Mouse (Mus musculus) hindbrain, postnatal 0 days (tissue): Measurements from ENCODE around the gene Hoxa9. TPM values are rescaled to one million over a fixed set of nuclear protein-coding genes. Genes with fewer than 3 reads are reported as not detected.

ENCODE experiments used
- ATAC-seq: fragments of 200-750 bp; cut with Nextera tagmentation; 2 replicates; pipeline ENCODE4 v1.8.0; 2017; ENCODE audit warnings: mild to moderate bottlenecking, moderate TSS enrichment, moderate library complexity
- DNase-seq: peaks from one replicate; pipeline ENCODE4 v3.0.0-alpha.2; 2015; ENCODE audit warnings: low spot score
- H3K27ac ChIP-seq: fragments of 300-500 bp; sonication (generic); 2 replicates; pipeline ENCODE4 v1.5.1; 2014; ENCODE audit warnings: mild to moderate bottlenecking
- H3K27me3 ChIP-seq: fragments of 300-500 bp; sonication (generic); 2 replicates; pipeline ENCODE4 v1.6.1; 2014; ENCODE audit warnings: low read length, mixed read lengths; ENCODE audit not compliant: insufficient read depth
- H3K36me3 ChIP-seq: fragments of 300-500 bp; sonication (generic); 2 replicates; pipeline ENCODE4 v1.6.1; 2014; ENCODE audit warnings: low read length, mixed read lengths; ENCODE audit not compliant: insufficient read depth
- H3K4me1 ChIP-seq: fragments of 300-500 bp; sonication (generic); 2 replicates; pipeline ENCODE4 v1.6.1; 2014; ENCODE audit warnings: antibody characterized with exemption, low read length, mixed read lengths; ENCODE audit not compliant: insufficient read depth
- H3K4me2 ChIP-seq: fragments of 300-500 bp; sonication (generic); 2 replicates; pipeline ENCODE4 v1.6.1; 2014; ENCODE audit warnings: low read depth, mild to moderate bottlenecking, low read length, moderate library complexity, mixed read lengths
- H3K4me3 ChIP-seq: fragments of 300-500 bp; sonication (generic); 2 replicates; pipeline ENCODE4 v1.5.1; 2014; ENCODE audit warnings: low read length
- H3K9ac ChIP-seq: fragments of 300-500 bp; sonication (generic); replicated peaks from 2 replicates; pipeline ENCODE4 v1.6.1; 2014; ENCODE audit warnings: mild to moderate bottlenecking, low read length, moderate library complexity, mixed read lengths
- H3K9me3 ChIP-seq: fragments of 300-500 bp; sonication (generic); 2 replicates; pipeline ENCODE4 v1.6.1; 2016; ENCODE audit warnings: low read length, mixed read lengths
- CTCF ChIP-seq: IDR thresholded peaks from 2 replicates; pipeline ENCODE4 v1.5.1; 2016; ENCODE audit warnings: antibody characterized with exemption, control low read depth, low read depth
- WGBS: fragments of 180-500 bp; shearing (Covaris S2); extraction: QIAGEN DNeasy Blood & Tissue Kit; methylation state at CpG from one replicate; pipeline ENCODE4 v1.1.7; 2014; 5-methylcytosine and 5-hydroxymethylcytosine counted together
- microRNA counts: library from miRNA; unstranded; fragments of <30 nt; microRNA quantifications from one replicate; lab custom pipeline; 2015
- microRNA-seq, 2 experiments: library from miRNA; unstranded; fragments of <30 nt; microRNA quantifications; one replicate each; pipeline ENCODE4; 2016
- polyA plus RNA-seq: library from polyadenylated mRNA; unstranded; fragments of >200 nt; fragmentation: Nextera tagmentation; extraction: Ambion mirVana; gene quantifications from 2 replicates; pipeline ENCODE4 v1.2.1, GENCODE M21; 2015
- total RNA-seq: library from RNA; depleted of rRNA; stranded (reverse); fragments of >200 nt; gene quantifications from 2 replicates; pipeline ENCODE4 v1.2.3, GENCODE M21; 2014; rRNA removed

The Hoxa9 gene
- total and polyA plus RNA-seq, 2 experiments from 2014 or later, result 0.26 TPM; not detected in 1

DNA sequence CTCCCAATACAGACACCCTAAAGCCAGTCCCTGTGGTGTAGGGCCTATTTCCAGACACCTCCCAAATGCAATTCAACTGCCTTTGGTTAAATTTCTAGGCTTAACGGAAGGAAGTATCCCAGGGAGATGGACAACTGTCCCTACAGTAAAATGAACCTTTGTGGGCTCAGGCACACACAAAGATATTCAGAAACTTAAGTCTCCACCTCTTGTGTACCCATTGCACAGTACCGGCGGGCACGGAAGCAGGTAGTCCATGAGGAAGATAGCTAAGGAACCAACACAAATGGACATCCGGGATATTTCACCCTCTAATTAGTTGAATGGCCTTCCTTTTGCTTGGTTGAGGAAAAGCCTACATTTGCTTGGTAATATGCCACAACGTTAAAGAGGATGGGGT, 54.5 kb downstream of the Hoxa9 start:
- Histone ChIP-seq H3K4me1 (no peaks in the 10 kb centered on the region), H3K4me3 (peak overlapping the region; percentile 41), H3K9me3 (no peaks in the 10 kb centered on the region), H3K27ac (peak overlapping the region; percentile 92), H3K9ac (peak overlapping the region; percentile 60), H3K4me2 (peak overlapping the region; percentile 58), H3K27me3 (peaks cover 63% of the 10 kb centered on the region), H3K36me3 (no peaks in the 10 kb centered on the region)
- ATAC-seq (no peak), DNase-seq (no peak)
- TF ChIP-seq CTCF, result no peak
- WGBS, result 4% methylated on average over 6 of the region's 6 CpGs

DNA sequence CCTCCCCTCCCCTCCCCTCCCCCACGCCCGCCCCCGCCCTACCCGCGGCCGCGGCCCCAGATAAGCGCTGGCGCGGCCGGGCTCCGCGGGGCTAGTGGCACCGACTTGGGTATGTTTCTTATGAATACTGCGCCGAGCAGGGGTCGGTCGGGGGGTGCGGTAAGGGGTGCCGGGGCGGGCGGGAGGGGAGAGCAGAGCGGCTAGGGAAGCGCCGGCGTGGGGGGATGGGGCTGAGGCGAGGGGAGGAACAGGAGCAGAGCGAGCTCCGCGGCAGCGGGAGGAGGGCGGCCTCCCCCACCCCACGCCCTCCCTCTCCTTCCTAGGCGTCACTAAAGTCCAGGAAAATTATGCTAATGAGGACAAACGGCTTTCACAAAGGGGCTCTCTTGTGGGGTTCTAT, 55.0 kb downstream of the Hoxa9 start:
- no peaks in the 10 kb centered on the region for H3K9me3 ChIP-seq
- peak overlapping the region; percentile 58 for H3K4me2 ChIP-seq
- DNase-seq, result peak; percentile 73
- WGBS, result 0% methylated on average over 12 of the region's 35 CpGs
- H3K4me1 ChIP-seq, result no peaks in the 10 kb centered on the region
- no peaks in the 10 kb centered on the region for H3K36me3 ChIP-seq
- H3K27ac ChIP-seq, result peak overlapping the region; percentile 92
- H3K27me3 ChIP-seq, result peaks cover 63% of the 10 kb centered on the region
- H3K9ac ChIP-seq, result peak overlapping the region; percentile 60
- no peak for TF ChIP-seq CTCF
- H3K4me3 ChIP-seq, result peak overlapping the region; percentile 41
- peak; percentile 42; the same call in 1 of the 2 replicates for ATAC-seq

DNA sequence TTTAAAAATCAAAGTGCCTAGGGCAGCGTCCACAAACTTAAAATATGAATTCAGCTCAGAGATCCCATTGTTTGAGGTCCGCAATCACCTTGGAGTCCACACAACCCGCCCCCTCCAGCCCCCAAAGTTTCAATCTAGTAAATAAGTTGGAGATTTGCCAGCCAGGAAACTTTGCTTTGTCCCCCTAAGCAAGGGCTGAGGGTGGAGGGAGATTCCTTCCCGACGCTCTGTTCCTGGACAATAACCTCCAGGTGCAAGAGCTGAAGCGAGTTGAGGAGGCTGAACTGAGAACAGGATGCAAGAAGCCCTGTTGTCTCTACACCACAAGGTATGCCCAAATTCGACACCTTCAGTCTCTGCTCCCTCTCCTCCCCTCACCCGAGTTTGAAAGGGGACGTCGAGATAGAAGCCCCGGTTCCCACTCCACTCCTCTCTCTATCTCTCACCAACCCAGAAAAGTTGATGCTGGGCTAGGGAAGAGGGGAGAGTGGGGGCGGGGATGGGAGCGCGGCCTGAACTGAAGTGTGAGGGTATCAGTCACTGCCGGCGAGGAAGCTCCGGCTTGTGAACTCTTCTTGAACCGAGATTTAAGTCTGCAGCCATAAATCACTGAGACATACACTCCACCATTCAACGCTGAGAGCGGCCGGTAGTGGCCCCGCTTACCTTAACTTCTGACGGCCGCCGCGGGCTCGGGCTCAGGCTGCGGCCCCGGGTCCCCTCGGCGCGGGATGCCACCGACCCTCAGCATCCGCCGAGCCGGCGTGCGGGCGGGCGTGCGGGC, 55.7 kb downstream of the Hoxa9 start:
- Histone ChIP-seq H3K9me3 (no peaks in the 10 kb centered on the region), H3K4me2 (peak overlapping the region; percentile 58), H3K4me3 (peak overlapping the region; percentile 41), H3K4me1 (peaks cover 6% of the 10 kb centered on the region; the same call in 1 of the 2 replicates), H3K27ac (peak overlapping the region; percentile 92), H3K9ac (peak overlapping the region; percentile 60), H3K27me3 (peaks cover 63% of the 10 kb centered on the region), H3K36me3 (no peaks in the 10 kb centered on the region)
- peak; percentile 8; the same call in 1 of the 2 replicates for ATAC-seq
- WGBS, result 1% methylated on average over 40 of the region's 41 CpGs
- peak; percentile 49 for DNase-seq
- no peak for TF ChIP-seq CTCF

DNA sequence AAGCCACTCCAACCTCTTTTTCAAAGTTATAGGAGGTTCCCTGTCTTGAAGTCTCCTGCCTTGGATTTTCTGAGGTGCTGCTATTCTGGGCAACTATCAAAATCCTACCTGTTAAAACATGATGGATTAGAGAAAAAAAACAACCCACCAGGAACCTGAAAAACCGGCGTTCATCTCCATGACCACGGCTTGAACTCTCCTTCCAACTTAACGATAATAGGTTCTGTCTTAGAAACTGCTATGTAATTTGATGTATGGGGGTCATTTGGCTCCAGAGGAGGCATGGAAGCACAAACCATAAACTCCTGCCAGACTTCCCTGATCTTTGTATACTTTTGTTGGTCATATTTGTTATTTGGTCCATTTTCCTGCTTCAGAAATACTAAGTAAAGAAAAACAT, 57.2 kb downstream of the Hoxa9 start:
- Histone ChIP-seq H3K4me1 (peaks cover 10% of the 10 kb centered on the region; the same call in 1 of the 2 replicates), H3K27me3 (peaks cover 56% of the 10 kb centered on the region), H3K9ac (no peak overlapping the region), H3K4me2 (peak overlapping the region; percentile 58), H3K27ac (no peak overlapping the region), H3K4me3 (peak overlapping the region; percentile 41), H3K9me3 (no peaks in the 10 kb centered on the region), H3K36me3 (no peaks in the 10 kb centered on the region)
- WGBS, result 6% methylated on average over 4 of the region's 4 CpGs
- ATAC-seq (no peak), DNase-seq (no peak)
- no peak for TF ChIP-seq CTCF

MicroRNAs within 50 kb of the gene (microRNA counts, 519-probe panel; counts per million panel counts)
- microRNA mmu-miR-196b (lab: Ali Mortazavi, UCI), result 370 counts per million, percentile 5 among the panel's probes with 10 or more counts

Small RNAs within 50 kb of the gene (microRNA-seq; reads per million reads assigned to microRNA genes)
- gene Mir196b, result 15.0 to 17.5 reads per million in 2 experiments

Other genes with a start within 250 kb of the Hoxa9 start
- gene Skap2, start 218.5 kb downstream of the Hoxa9 start, total RNA-seq, result 9.8 and 11.1 TPM in 2 replicates
- gene Skap2, start 218.5 kb downstream of the Hoxa9 start, polyA plus RNA-seq, result 28.1 TPM in 2 replicates
- gene Hoxa1, start 72.8 kb downstream of the Hoxa9 start, total RNA-seq, result 1.1 and 3.7 TPM in 2 replicates
- 1.1 and 1.2 TPM in 2 replicates for gene Hoxa1, start 72.8 kb downstream of the Hoxa9 start, polyA plus RNA-seq
- gene Hoxa2, start 66.3 kb downstream of the Hoxa9 start, total RNA-seq, result 20.3 and 24.3 TPM in 2 replicates
- 16.3 and 16.5 TPM in 2 replicates for gene Hoxa2, start 66.3 kb downstream of the Hoxa9 start, polyA plus RNA-seq
- gene 5730596B20Rik, start 53.6 kb downstream of the Hoxa9 start, total RNA-seq, result 1.1 and 1.2 TPM in 2 replicates
- gene 5730596B20Rik, start 53.6 kb downstream of the Hoxa9 start, polyA plus RNA-seq, result 1.3 and 1.5 TPM in 2 replicates
- gene Hoxa4, start 39.3 kb downstream of the Hoxa9 start, total RNA-seq, result 4.8 and 7.3 TPM in 2 replicates
- 10.5 and 12.0 TPM in 2 replicates for gene Hoxa4, start 39.3 kb downstream of the Hoxa9 start, polyA plus RNA-seq
- gene Hoxa5, start 26.5 kb downstream of the Hoxa9 start, total RNA-seq, result 99.2 and 108 TPM in 2 replicates
- gene Hoxa5, start 26.5 kb downstream of the Hoxa9 start, polyA plus RNA-seq, result 81.7 and 89.4 TPM in 2 replicates
- gene Hoxa6, start 22.4 kb downstream of the Hoxa9 start, total RNA-seq, result 12.3 and 25.8 TPM in 2 replicates
- gene Hoxa6, start 22.4 kb downstream of the Hoxa9 start, polyA plus RNA-seq, result 6.0 and 7.7 TPM in 2 replicates
- gene Hoxa3, start 17.8 kb downstream of the Hoxa9 start, total RNA-seq, result 8.7 and 9.8 TPM in 2 replicates
- 7.9 and 8.8 TPM in 2 replicates for gene Hoxa3, start 17.8 kb downstream of the Hoxa9 start, polyA plus RNA-seq
- 0.83 and 2.2 TPM in 2 replicates for gene Gm28308, start 17.8 kb downstream of the Hoxa9 start, total RNA-seq
- gene Gm28308, start 17.8 kb downstream of the Hoxa9 start, polyA plus RNA-seq, result not detected in 2 replicates
- gene Hoxa7, start 9.2 kb downstream of the Hoxa9 start, total RNA-seq, result 2.6 and 2.9 TPM in 2 replicates
- 1.3 and 3.9 TPM in 2 replicates for gene Hoxa7, start 9.2 kb downstream of the Hoxa9 start, polyA plus RNA-seq
- not detected in 2 replicates for gene Hoxa10, start 9.8 kb upstream of the Hoxa9 start, total RNA-seq
- gene Hoxa10, start 9.8 kb upstream of the Hoxa9 start, polyA plus RNA-seq, result not detected in 2 replicates
- gene Hoxa11, start 14.7 kb upstream of the Hoxa9 start, total RNA-seq, result not detected in 2 replicates
- gene Hoxa11, start 14.7 kb upstream of the Hoxa9 start, polyA plus RNA-seq, result not detected in 2 replicates
- not detected in 2 replicates for gene Hoxa13, start 29.8 kb upstream of the Hoxa9 start, total RNA-seq
- gene Hoxa13, start 29.8 kb upstream of the Hoxa9 start, polyA plus RNA-seq, result not detected in 2 replicates
- 2.0 and 6.2 TPM in 2 replicates for gene Evx1, start 82.4 kb upstream of the Hoxa9 start, total RNA-seq
- gene Evx1, start 82.4 kb upstream of the Hoxa9 start, polyA plus RNA-seq, result 1.3 and 2.1 TPM in 2 replicates